Mouse (Mus musculus) lung, adult 2 months (tissue): ENCODE measurements around the gene Top1.

ENCODE experiments used
- CTCF ChIP-seq: fragments of 200-500 bp; IDR thresholded peaks from 2 replicates; pipeline ENCODE4 v1.5.1; 2011; ENCODE audit warnings: mild to moderate bottlenecking, low read length, control low read depth; ENCODE audit not compliant: insufficient read depth
- POLR2A ChIP-seq: fragments of 200-500 bp; IDR thresholded peaks from 2 replicates; pipeline ENCODE4 v1.6.1; 2011; ENCODE audit warnings: low read depth, mild to moderate bottlenecking, control low read depth, low read length, borderline replicate concordance; ENCODE audit errors: extremely low read depth

DNA sequence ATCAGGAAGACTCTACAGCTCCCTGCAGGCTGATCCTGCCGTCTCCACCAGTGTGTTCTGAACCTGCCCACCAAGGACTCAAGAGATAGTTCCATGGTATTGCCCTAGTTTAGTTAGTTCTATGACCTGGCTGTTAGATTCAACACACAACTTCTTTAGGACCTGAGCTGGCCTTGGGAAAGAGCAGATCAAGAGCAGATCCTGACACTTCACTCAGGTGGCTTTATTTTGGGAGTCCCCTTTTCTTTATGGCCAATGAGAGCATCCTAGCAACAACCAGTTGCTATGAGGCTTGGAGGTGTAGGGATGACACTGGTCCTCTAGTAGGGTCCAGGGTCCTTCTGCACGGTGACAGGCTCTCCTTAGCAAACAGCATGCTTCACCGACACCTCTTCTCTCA is 119.4 kb downstream of the Top1 start:
- TF ChIP-seq CTCF (no peak), POLR2A (no peak)
